Mouse (Mus musculus) lung, adult 2 months (tissue): Measurements from ENCODE around the gene Iqgap3.

Experiments used
- CTCF ChIP-seq: fragments of 200-500 bp; IDR thresholded peaks from 2 replicates; pipeline ENCODE4 v1.5.1; 2011; ENCODE audit warnings: mild to moderate bottlenecking, low read length, control low read depth; ENCODE audit not compliant: insufficient read depth
- POLR2A ChIP-seq: fragments of 200-500 bp; IDR thresholded peaks from 2 replicates; pipeline ENCODE4 v1.6.1; 2011; ENCODE audit warnings: low read depth, mild to moderate bottlenecking, control low read depth, low read length, borderline replicate concordance; ENCODE audit errors: extremely low read depth

DNA sequence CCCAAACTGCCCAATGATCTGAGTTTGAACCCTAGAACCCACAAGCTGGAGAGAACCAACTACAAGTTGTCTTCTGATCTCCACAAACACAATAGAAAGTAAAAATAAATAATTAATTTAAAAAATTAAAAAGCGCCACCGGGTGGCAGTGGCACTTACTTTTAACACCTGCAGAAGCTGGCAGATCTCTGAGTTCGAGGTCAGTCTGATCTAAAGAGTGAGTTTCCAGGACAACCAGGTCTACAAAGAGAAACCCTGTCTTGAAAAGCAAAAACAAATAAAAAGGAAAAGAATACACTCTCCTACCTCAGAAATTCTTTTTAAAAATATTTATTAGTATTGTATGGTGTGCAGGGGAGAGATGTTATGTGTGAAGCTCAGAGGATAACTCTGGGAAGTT lies 56.0 kb downstream of the Iqgap3 start:
- TF ChIP-seq CTCF (no peak), POLR2A (no peak)
